Mouse (Mus musculus) E14TG2a.4 (cell line): ENCODE measurements around the gene Vmn2r22.
"Not testable (repeated sequence)": the region's sequence is repeated elsewhere in the genome, so short reads cannot be mapped to it uniquely, and the experiment has no call there.

Experiments
- CTCF ChIP-seq: conservative IDR thresholded peaks from 2 replicates; pipeline ENCODE4 v1.5.1; 2014; ENCODE audit warnings: low read length
- POU5F1 ChIP-seq: IDR thresholded peaks from 2 replicates; pipeline ENCODE4 v1.6.1; 2014; ENCODE audit warnings: low read length, borderline replicate concordance

DNA sequence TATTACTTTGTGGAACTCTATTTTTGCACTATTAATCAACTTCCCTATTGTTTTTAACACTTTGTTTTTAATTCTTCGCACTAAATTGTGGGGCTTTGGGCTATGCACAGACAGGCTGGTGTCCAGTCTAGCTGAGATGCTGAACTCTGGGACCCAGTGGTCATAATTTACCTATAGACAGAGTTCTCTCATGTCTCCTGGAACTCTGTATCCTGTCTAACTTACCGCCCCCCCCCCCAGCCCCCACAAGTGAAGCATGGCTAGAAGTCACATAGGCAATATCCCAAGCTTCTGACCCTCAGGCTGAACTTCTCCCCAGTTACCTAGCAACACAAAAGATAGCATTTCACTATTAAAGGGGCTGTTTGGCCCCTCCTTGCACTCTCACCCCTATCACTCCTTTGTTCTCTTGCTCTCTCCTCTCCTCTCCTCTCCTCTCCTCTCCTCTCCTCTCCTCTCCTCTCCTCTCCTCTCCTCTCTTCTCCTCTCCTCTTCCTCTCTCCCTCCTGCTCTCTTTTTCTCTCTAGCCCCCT is 62.7 kb downstream of the Vmn2r22 start:
- TF ChIP-seq CTCF, POU5F1: not testable (repeated sequence)
